Mouse (Mus musculus): Measurements from ENCODE around the gene Wap. TPM values are rescaled to one million over a fixed set of nuclear protein-coding genes. Genes with fewer than 3 reads are reported as not detected.

Gene Wap
- polyA plus RNA-seq, 1 experiment from 2014 or later, result not detected

DNA sequence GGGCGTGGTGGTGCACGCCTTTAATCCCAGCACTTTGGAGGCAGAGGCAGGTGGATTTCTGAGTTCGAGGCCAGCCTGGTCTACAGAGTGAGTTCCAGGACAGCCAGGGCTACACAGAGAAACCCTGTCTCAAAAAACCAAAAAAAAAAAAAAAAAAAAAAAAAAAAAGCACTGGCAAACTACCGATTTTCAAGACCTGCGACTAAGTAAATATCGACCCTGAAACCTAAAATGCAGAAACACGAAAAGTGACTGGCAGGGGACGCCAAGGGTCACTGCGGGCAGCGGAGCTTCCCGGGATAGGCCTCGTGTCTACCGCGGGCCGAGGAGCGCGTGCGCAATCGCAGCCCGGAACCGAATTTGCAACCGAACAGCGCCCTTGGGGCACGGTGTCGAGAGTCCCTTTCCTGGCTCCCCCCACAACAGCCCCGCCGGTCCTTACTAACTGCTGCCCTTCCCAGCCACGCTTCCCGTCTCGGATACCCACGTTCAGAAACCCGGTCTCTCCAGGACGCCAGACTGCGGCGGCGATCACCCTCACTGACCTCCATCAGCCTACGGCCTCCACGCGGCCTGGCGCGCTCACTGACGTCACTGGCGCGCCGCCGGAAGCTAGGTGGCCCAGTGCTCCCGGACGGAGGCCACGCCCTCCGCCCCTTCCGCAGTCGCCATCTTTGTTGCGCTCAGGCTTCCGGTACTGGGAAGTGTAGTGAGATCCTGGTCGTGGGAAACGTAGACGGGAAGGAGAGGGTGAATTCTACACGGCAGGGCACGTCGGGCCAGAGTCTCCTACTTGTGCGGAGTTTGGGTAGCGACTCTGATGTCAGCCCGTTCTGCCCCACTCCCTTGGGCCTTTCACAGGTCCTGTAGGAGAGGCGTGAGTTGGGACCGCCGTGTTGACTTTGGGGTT is 12.7 kb downstream of the Wap start, which contains the start of gene Tbrg4:
Gene Tbrg4 (minus strand): TSS at position 590 of the 910 bp plus-strand sequence.
- peak within 1 kb of the TSS; percentile 73 for H3K9ac ChIP-seq

DNA sequence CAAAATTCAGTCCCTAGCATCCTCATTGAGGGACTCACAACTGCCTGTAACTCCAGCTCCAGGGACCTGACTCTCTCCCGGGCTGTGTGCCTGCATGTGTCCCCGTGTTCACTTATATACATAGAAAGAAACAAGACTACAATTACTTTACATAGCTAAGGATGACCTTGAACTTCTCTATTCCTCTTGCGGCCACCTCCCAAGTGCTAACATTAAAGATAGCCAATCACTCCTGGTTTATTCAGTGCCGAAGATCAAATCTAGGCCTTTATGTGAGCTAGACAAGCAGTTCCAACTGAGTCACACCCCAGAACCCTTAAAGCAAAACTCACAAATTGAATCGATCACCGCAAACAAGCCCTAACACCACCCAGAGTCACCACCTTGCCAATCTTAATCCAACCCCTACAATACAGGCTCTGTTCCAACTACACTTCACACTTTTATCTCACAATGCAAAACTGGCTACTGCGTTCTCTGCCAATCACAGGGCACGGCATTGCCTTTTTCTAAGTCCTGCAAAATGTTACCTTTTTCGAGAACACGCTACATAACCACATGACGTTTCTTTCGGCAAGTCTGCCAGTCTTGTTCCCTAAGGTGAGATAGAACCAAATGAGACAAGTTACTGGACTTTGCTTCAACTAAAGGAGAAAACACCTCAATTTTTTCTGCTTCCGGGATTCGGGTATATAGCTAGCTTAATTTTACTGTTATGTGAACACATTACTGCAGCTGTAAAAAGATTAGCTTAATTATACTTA is 13.6 kb downstream of the Wap start:
- Histone ChIP-seq H3K4me2 (peak overlapping the region; percentile 89), H3K27ac (no peak overlapping the region), H3K27me3 (no peaks in the 10 kb centered on the region), H3K4me3 (peak overlapping the region; percentile 77), H3K9ac (peak overlapping the region; percentile 73), H3K36me3 (ENCODE audit: poor library complexity, severe bottlenecking) (peaks cover 46% of the 10 kb centered on the region), H3K4me1 (peaks cover 25% of the 10 kb centered on the region), H3K9me3 (replicated peaks) (no peaks in the 10 kb centered on the region)
- WGBS, result 75% methylated on average over 14 of the region's 14 CpGs
- ATAC-seq, result no peak

More for the DNA sequence above, 12.7 kb downstream of the Wap start, which contains the start of gene Tbrg4:
- H3K4me3 ChIP-seq, result peak within 1 kb of the TSS; percentile 77
- no peaks in the 10 kb centered on the region for H3K9me3 ChIP-seq (replicated peaks)
- H3K4me1 ChIP-seq, result peaks cover 25% of the 10 kb centered on the region
- H3K36me3 ChIP-seq (ENCODE audit: poor library complexity, severe bottlenecking), result peaks cover 36% of the 10 kb centered on the region
- ATAC-seq, result peak; percentile 97
- under 1% methylated on average over 66 of the region's 66 CpGs for WGBS
- H3K4me2 ChIP-seq, result peak within 1 kb of the TSS; percentile 89
- H3K27ac ChIP-seq, result peak within 1 kb of the TSS; percentile 83
- H3K27me3 ChIP-seq, result no peaks in the 10 kb centered on the region

DNA sequence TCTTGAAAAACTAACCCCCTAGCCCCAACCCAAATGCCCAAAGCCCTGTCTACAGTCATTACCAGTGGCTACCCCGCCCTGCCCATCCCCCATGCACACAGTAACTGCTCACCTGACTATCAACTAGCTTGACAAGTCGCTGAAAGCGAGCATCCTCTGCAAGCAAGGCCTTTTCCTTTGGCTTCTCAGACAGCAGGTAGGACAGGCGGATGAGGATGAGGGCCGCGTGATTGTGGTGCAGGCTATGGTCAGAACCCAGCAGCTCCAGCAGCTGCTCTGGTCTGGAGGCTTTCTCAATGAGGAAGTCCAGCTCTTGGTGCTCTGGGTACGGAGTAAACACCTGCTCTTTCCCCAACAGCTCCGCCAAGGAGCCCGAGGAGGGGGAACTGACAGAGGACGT is 14.7 kb downstream of the Wap start:
- Histone ChIP-seq H3K9me3 (replicated peaks) (no peaks in the 10 kb centered on the region), H3K4me3 (0 out of 2 replicates have a peak overlapping the region, but pooled peaks have one; percentile 77), H3K4me1 (peaks cover 25% of the 10 kb centered on the region), H3K27me3 (no peaks in the 10 kb centered on the region), H3K36me3 (ENCODE audit: poor library complexity, severe bottlenecking) (peaks cover 56% of the 10 kb centered on the region), H3K27ac (no peak overlapping the region), H3K9ac (0 out of 2 replicates have a peak overlapping the region, but pooled peaks have one; percentile 32), H3K4me2 (no peak overlapping the region)
- no peak for ATAC-seq
- 92% methylated on average over 10 of the region's 10 CpGs for WGBS

DNA sequence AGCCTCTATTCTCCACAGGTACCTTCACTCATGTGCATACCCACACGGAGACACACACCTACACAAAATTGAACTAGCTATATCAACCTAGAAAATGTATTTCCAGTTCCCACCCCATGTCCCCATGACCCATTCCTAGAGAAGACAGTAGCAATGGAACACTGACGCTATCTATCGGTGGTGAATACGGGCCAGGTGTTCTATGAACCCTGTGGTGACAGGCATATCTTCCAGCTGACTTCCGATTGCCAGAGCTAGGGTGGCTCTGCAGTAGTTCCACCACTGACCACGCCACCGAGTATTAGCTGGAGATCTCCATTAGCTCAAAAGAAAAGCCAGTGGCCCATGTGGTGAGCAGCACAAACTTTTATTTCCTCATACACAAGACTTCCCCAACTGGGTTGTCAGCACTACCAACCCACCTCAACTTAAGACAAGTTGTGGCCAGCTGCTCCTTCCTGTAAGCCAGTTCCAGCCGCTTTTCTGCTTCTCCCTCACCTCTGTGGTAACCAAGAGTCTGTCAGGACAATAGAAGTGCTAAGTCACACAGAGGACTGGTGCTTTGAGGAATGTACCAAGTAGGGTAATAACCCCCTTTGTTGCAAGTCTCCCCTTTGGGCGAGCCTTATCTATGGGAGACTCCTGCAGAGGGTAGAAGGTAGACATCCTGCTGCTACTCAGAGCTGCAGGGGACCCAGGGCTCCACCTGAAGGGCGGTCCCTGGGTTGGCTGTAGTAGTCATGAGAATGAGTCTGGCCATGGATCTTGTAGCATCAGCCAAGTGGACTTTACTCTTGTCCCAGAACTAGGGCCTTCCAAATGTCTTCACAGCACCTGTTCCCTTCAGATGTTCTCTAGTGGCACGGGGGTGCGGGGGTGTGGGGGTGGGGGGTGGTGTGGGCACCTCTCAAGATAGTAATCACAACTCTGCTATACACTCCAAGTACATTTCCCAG is 22.9 kb downstream of the Wap start:
- 95% methylated on average over 12 of the region's 12 CpGs for WGBS
- no peak overlapping the region for H3K4me3 ChIP-seq
- H3K27me3 ChIP-seq, result no peaks in the 10 kb centered on the region
- no peak overlapping the region for H3K4me2 ChIP-seq
- no peak overlapping the region for H3K9ac ChIP-seq
- H3K9me3 ChIP-seq (replicated peaks), result no peaks in the 10 kb centered on the region
- H3K36me3 ChIP-seq (ENCODE audit: poor library complexity, severe bottlenecking), result peaks cover 95% of the 10 kb centered on the region
- ATAC-seq, result no peak
- H3K4me1 ChIP-seq, result no peaks in the 10 kb centered on the region
- no peak overlapping the region for H3K27ac ChIP-seq

DNA sequence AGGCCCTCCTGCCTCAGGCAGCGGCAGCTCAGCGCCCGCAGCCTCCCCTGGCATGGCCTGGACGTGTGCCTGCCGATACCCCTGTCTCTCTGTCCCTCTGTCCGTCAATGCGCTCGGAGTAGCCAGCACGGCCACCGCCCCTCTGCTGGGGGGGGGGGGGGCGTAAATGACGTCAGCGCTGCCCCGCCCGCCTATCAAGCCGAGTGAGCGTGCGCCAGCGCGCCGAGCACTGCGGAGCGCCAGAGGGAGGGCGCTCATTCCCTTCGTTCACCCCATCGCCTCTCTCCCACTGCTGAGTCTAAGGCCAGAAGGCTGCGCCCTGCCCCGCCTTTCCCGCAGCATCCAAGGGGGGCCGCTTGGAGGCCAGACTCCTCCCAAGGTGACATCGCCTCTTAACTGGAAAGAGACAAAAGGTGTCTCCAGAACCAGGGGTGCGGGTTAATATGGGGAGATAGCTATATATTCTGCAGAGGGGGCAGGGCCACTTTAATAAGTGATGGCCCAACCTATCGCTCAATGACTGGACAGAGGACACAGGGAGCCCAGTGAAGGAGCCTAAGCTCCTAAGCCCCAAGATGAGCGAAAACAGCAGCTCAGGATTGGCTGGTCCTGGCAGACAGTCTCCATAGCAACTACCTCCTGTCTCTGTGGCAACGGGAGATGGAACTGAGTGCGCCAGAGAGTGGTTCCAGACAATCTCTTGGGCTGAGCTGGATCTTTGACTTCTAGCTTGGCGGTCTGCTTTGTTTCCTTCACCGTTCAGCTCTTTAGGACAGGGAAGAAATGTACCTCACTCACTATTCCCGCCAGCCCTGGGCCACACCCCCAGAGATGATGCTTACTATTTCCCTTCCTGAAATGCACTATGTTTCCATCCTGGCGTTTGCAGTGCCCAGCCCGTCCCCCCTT is 32.7 kb downstream of the Wap start, which contains the start of gene Nacad:
Gene Nacad (minus strand): TSS at position 563 of the 909 bp plus-strand sequence.
- no peaks in the 10 kb centered on the region for H3K9me3 ChIP-seq (replicated peaks)
- no peaks in the 10 kb centered on the region for H3K27me3 ChIP-seq
- H3K36me3 ChIP-seq (ENCODE audit: poor library complexity, severe bottlenecking), result peaks cover 31% of the 10 kb centered on the region
- H3K4me3 ChIP-seq, result peak within 1 kb of the TSS; percentile 64
- H3K4me1 ChIP-seq, result peaks cover 47% of the 10 kb centered on the region
- 1% methylated on average over 26 of the region's 41 CpGs for WGBS
- H3K9ac ChIP-seq, result peak within 1 kb of the TSS; percentile 83
- H3K4me2 ChIP-seq, result peak within 1 kb of the TSS; percentile 86
- peak within 1 kb of the TSS; percentile 97 for H3K27ac ChIP-seq
- ATAC-seq, result peak; percentile 91

DNA sequence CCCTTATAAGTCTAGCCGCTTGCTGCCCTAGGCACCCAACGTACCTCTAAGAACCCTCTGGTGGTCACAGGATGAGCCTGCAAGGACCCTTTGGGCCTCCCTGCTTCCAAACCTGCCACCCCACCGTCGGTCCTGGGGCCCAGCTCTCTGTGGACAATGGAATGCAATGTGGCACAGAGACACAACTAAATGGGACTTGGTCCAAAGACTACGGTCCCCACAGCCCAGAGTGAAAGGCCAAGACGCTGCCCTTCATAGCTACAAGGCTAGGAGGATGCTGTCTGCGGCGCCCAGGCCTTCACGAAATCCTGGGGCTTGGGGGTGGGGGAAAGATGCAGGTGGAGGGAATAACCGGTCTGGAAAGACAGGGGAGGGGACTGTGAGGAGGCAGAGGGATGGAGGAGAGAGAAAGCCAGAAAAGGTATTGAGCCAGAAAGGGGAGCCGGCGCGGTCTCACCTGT is 33.4 kb downstream of the Wap start:
- H3K27ac ChIP-seq, result peak overlapping the region; percentile 97
- H3K27me3 ChIP-seq, result no peaks in the 10 kb centered on the region
- H3K4me1 ChIP-seq, result peaks cover 51% of the 10 kb centered on the region
- H3K4me3 ChIP-seq, result peak overlapping the region; percentile 64
- 0 out of 2 replicates have a peak, but pooled peaks have one; percentile 0 for ATAC-seq
- H3K4me2 ChIP-seq, result peak overlapping the region; percentile 86
- no peaks in the 10 kb centered on the region for H3K9me3 ChIP-seq (replicated peaks)
- 8% methylated on average over 13 of the region's 13 CpGs for WGBS
- peak overlapping the region; percentile 83 for H3K9ac ChIP-seq
- peaks cover 30% of the 10 kb centered on the region for H3K36me3 ChIP-seq (ENCODE audit: poor library complexity, severe bottlenecking)

DNA sequence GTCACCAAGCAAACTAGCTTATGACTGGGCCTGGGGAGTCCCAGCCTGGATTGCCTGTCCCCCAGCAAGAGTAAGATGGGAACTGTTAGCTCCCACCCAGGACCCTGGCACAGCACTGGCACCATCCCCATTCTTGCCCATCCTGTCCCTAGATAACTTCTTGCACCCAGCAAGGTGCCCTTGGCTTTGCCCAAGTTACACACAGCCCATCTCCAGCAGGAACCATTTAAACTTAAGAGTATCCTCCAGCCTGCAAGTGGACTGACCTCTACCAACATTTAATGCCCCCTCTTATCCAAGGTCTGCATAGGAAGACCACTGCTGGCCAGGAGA is 33.9 kb downstream of the Wap start:
- H3K27me3 ChIP-seq, result no peaks in the 10 kb centered on the region
- no peaks in the 10 kb centered on the region for H3K9me3 ChIP-seq (replicated peaks)
- H3K4me3 ChIP-seq, result peak overlapping the region; percentile 64
- H3K4me1 ChIP-seq, result peaks cover 55% of the 10 kb centered on the region
- peaks cover 34% of the 10 kb centered on the region for H3K36me3 ChIP-seq (ENCODE audit: poor library complexity, severe bottlenecking)
- no peak for ATAC-seq
- peak overlapping the region; percentile 86 for H3K4me2 ChIP-seq
- peak overlapping the region; percentile 83 for H3K9ac ChIP-seq
- H3K27ac ChIP-seq, result peak overlapping the region; percentile 97

DNA sequence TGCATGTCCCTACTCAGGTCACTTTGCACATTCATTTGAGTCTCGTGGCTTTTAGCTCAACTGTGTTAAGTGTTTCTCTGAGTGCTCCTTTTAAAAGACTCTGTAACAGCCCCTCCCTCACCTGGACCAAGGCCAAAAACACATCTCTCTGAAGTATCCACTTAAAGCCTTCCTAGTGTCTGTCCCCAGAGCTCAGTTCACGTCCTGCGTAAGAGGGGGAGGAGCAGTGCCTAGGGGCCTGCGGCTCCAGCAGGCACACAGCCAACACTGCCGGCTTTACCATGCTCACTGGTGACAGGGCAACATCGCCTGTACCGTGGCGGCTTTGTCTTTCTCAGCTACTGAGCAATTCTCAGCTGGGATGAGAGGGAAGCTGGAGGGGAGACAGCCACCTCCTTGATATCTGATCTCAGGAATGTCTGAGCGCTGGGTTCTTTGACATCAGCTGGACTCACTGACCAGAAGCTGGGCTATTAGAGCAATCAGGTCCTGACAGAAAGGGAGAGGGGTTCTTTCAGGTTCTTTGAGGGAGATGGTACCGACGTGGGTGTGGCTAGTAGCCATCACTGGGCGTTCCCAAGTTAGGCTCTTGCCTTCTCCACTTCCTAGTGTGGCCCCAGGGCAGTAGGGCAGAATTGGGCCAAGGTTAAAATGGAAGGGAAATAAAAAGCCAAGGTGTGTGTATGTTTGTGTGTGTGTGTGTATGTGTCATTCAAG is 34.4 kb downstream of the Wap start:
- Histone ChIP-seq H3K9ac (peak overlapping the region; percentile 83), H3K4me3 (peak overlapping the region; percentile 64), H3K9me3 (replicated peaks) (no peaks in the 10 kb centered on the region), H3K36me3 (ENCODE audit: poor library complexity, severe bottlenecking) (peaks cover 35% of the 10 kb centered on the region), H3K27ac (peak overlapping the region; percentile 97), H3K27me3 (no peaks in the 10 kb centered on the region), H3K4me1 (peaks cover 61% of the 10 kb centered on the region), H3K4me2 (peak overlapping the region; percentile 86)
- ATAC-seq, result peak; percentile 52
- WGBS, result 10% methylated on average over 12 of the region's 12 CpGs

DNA sequence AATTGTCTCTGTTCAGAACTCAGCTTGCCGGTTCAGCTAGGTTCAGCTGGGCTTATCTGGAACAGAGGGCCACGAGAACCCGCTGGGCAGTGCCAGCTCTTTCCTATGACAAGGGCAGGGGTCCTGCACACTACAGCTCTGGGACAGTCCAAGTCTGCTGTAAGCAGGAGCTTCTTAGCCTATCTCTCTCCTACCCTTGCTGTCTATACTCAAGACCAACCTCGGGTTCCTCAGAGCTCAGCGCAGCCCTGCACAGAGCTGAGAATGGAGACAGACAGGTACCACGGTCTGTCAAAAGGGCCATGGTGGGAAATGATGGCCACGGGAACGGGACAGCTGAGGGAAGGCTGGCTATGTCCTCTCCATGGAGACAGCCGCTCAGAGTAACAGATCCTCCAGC is 35.2 kb downstream of the Wap start:
- H3K4me2 ChIP-seq, result peak overlapping the region; percentile 86
- peak overlapping the region; percentile 97; the same call in 1 of the 2 replicates for H3K27ac ChIP-seq
- no peaks in the 10 kb centered on the region for H3K27me3 ChIP-seq
- H3K9ac ChIP-seq, result peak overlapping the region; percentile 83
- ATAC-seq, result no peak
- 80% methylated on average over 9 of the region's 9 CpGs for WGBS
- peaks cover 37% of the 10 kb centered on the region for H3K36me3 ChIP-seq (ENCODE audit: poor library complexity, severe bottlenecking)
- H3K9me3 ChIP-seq (replicated peaks), result no peaks in the 10 kb centered on the region
- peaks cover 69% of the 10 kb centered on the region for H3K4me1 ChIP-seq
- peak overlapping the region; percentile 64 for H3K4me3 ChIP-seq

DNA sequence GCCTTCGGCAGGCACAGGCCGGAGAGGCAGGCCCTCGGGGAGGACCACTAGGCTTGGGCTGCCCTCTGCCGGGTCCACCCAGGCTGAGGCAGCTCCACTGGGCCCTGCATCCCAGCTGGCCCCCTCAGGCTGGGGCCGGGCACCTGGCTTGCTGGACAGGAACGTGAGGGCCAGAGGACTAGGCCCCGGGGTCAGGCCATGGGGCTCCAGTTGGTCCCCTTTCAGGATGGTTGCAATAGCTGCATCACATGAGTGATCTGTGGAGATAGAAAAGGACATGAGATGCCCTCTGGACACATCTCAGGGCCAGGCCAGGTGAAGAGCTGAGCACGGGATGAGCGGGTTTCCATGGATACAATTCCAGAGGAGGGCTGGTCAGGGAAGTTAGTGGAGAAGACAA is 35.8 kb downstream of the Wap start:
- 0 out of 2 replicates have a peak overlapping the region, but pooled peaks have one; percentile 97 for H3K27ac ChIP-seq
- WGBS, result 77% methylated on average over 9 of the region's 9 CpGs

More for the DNA sequence above, 35.8 kb downstream of the Wap start:
- H3K4me1 ChIP-seq, result peaks cover 72% of the 10 kb centered on the region
- peak overlapping the region; percentile 64; the same call in 1 of the 2 replicates for H3K4me3 ChIP-seq
- ATAC-seq, result no peak
- peaks cover 43% of the 10 kb centered on the region for H3K36me3 ChIP-seq (ENCODE audit: poor library complexity, severe bottlenecking)
- H3K27me3 ChIP-seq, result no peaks in the 10 kb centered on the region
- H3K9ac ChIP-seq, result no peak overlapping the region
- peak overlapping the region; percentile 86 for H3K4me2 ChIP-seq
- H3K9me3 ChIP-seq (replicated peaks), result no peaks in the 10 kb centered on the region

Data from forebrain, embryonic 13.5 days (tissue).